Mouse (Mus musculus): ENCODE results near the gene Uhrf2. TPM values are rescaled to one million over a fixed set of nuclear protein-coding genes. Genes with fewer than 3 reads are reported as not detected.

Uhrf2 gene
- polyA plus RNA-seq, 1 experiment from 2014 or later: 85.1 TPM

DNA sequence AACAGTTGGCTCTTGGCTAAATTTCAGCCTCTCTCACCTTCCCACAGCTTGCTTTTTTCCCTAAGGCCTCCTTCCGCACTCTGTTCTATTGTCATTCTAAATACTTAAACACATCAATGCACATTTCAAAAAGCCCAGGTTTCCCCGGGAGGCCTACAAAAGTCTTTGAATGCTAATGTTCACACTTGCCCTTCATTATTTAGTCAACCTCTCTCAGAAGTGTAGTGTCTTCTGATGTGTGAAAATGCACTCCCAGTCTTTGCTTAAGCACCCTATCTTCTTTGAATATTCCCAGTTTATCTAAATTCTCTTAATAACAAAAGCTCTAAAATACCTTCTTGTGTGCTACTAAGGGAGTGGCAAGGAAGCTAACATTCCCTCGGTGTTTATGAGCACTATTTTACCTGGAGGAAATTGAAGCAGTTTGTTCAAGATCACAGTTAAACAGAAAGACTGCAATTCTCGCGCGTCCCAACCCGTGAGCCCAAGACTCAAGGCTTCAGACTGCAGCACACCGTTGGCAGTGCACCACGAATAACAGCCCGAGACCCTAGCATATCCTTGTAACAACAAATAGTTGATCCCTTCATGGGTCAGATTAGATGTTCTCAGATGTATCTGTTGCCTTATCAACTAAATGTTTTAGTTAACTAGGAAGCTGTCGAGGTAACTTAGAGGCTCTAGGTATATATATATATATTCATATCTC is 1.2 kb upstream of the Uhrf2 start:
- peaks cover 9% of the 10 kb centered on the region for H3K36me3 ChIP-seq
- H3K27me3 ChIP-seq (ENCODE audit: low read depth, poor library complexity, severe bottlenecking): no peaks in the 10 kb centered on the region
- H3K9me3 ChIP-seq (replicated peaks): no peaks in the 10 kb centered on the region
- WGBS: 29% methylated on average over 11 of the region's 11 CpGs
- peak overlapping the region; percentile 98; the same call in 1 of the 2 replicates for H3K4me3 ChIP-seq
- no peak for DNase-seq (ENCODE audit: low spot score)
- peaks cover 22% of the 10 kb centered on the region for H3K4me1 ChIP-seq
- H3K27ac ChIP-seq: peak overlapping the region; percentile 99

DNA sequence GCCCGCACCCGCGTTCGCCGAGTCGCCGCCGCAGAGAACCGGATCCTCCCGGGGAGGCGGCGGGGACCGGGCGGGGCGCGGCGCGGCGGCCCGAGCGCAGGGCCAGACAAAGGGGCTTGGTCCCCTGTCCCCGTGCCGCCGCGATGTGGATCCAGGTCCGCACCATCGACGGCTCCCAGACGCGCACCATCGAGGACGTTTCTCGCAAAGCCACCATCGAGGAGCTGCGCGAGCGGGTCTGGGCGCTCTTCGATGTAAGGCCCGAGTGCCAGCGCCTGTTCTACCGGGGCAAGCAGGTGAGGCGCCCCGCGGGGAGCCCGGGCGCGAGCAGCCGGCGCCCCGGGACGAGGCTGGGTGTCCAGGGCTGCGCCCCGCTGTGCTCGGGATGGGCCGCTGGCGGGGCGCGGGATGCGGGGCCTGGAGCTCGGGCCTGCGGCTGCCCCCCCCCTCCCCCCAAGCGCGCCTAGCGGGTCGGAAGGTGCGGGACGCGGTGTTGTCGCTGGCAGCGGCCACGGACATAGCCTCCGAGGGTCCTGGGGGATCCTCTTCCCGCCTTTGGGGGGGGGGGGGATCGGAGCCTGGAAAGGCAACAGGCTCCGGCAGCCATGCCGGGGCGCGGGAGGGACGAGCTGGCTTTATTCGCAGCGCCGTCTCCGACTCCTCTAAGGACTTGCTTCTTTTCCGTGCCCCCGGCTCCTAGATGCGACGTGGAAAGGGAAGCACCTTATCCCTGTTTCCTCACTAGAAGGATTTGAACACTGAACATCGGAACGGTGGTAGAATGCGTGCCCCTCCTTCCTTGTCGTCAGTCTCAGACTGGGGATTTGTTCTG is 539 bp downstream of the Uhrf2 start:
- under 1% methylated on average over 92 of the region's 92 CpGs for WGBS

GRCm38 (mm10) chr19:30031468-30031931 is 1.2 kb downstream of the Uhrf2 start:
- no peak for DNase-seq (ENCODE audit: low spot score)
- H3K4me1 ChIP-seq: peaks cover 22% of the 10 kb centered on the region
- no peaks in the 10 kb centered on the region for H3K27me3 ChIP-seq (ENCODE audit: low read depth, poor library complexity, severe bottlenecking)
- peak overlapping the region; percentile 99 for H3K27ac ChIP-seq
- peaks cover 10% of the 10 kb centered on the region for H3K36me3 ChIP-seq
- peak overlapping the region; percentile 98 for H3K4me3 ChIP-seq
- 8% methylated on average over 7 of the region's 7 CpGs for WGBS
- H3K9me3 ChIP-seq (replicated peaks): no peaks in the 10 kb centered on the region

More for the DNA sequence above, 539 bp downstream of the Uhrf2 start:
- H3K36me3 ChIP-seq: peaks cover 10% of the 10 kb centered on the region
- H3K4me3 ChIP-seq: peak overlapping the region; percentile 98
- H3K27ac ChIP-seq: peak overlapping the region; percentile 99
- peaks cover 22% of the 10 kb centered on the region for H3K4me1 ChIP-seq
- H3K9me3 ChIP-seq (replicated peaks): no peaks in the 10 kb centered on the region
- peak; percentile 69 for DNase-seq (ENCODE audit: low spot score)
- H3K27me3 ChIP-seq (ENCODE audit: low read depth, poor library complexity, severe bottlenecking): no peaks in the 10 kb centered on the region

DNA sequence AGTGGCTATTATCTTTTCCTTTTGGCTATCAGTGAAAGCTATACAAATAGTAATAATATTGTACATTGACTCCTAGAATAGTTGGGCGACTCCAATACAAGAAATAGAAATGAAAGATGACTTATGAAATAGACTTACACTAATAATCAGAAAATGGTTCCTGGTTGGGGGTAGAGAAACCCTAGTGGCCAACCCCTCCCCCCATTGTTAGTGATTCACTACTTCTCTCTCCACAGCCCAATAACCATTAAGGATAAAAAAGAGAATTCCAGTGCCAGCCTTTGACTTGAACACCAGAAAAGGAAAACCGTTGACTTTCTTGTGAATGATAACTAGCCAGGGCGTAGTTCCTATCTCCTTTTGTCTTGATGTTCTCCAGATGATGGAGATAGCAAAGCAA is 1.9 kb downstream of the Uhrf2 start:
- peaks cover 22% of the 10 kb centered on the region for H3K4me1 ChIP-seq
- no peaks in the 10 kb centered on the region for H3K27me3 ChIP-seq (ENCODE audit: low read depth, poor library complexity, severe bottlenecking)
- H3K9me3 ChIP-seq (replicated peaks): no peaks in the 10 kb centered on the region
- 79% methylated on average over 3 of the region's 3 CpGs for WGBS
- peak overlapping the region; percentile 99; the same call in 1 of the 2 replicates for H3K27ac ChIP-seq
- peaks cover 10% of the 10 kb centered on the region for H3K36me3 ChIP-seq
- no peak for DNase-seq (ENCODE audit: low spot score)
- H3K4me3 ChIP-seq: peak overlapping the region; percentile 98

DNA sequence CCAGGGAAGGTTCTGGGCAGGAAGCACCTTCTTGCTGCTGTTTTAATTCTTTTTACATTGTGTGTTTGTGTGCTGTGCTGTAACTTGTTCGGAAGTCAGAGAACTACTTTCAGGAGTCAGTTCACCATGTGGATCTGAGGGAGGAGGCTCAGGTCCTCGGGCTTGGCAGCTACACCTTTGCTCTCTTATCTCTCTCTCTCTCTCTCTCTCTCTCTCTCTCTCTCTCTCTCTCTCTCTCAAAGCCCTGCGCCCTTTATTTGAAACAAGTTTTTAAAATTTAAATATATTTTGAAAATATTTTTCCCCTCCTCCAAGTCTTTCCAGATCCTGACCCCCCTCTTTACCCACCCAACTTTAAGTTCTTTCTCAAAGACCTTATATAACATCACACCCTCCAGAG is 5.0 kb downstream of the Uhrf2 start:
- no peak overlapping the region for H3K27ac ChIP-seq
- 81% methylated on average over 3 of the region's 3 CpGs for WGBS
- no peak for DNase-seq (ENCODE audit: low spot score)
- peaks cover 20% of the 10 kb centered on the region for H3K36me3 ChIP-seq
- H3K4me3 ChIP-seq: no peak overlapping the region
- H3K4me1 ChIP-seq: peaks cover 15% of the 10 kb centered on the region
- H3K27me3 ChIP-seq (ENCODE audit: low read depth, poor library complexity, severe bottlenecking): no peaks in the 10 kb centered on the region
- H3K9me3 ChIP-seq (replicated peaks): no peaks in the 10 kb centered on the region

DNA sequence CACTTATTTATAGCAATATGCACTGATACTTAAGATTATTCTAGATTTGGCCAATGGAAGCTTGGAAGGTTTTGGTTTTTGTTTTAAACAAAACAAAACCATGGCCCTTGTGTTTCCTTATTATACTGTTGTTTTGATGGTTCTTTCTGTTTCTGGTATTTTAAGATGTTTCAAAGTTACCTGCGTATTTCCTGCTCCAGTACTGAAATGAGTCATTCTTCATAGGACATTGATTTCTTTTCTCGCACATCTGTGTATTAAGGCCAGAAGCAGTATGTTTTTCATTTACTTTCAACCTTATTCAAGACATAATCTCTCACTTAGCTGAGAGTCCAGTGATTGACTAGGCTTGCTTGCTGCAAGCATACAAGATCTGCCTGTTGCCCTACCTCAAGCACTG is 13.4 kb downstream of the Uhrf2 start:
- Histone ChIP-seq H3K4me3 (no peak overlapping the region), H3K36me3 (peaks cover 85% of the 10 kb centered on the region), H3K9me3 (replicated peaks) (no peaks in the 10 kb centered on the region), H3K27ac (no peak overlapping the region), H3K27me3 (ENCODE audit: low read depth, poor library complexity, severe bottlenecking) (no peaks in the 10 kb centered on the region), H3K4me1 (no peaks in the 10 kb centered on the region)
- WGBS: 95% methylated on average over 2 of the region's 2 CpGs
- DNase-seq (ENCODE audit: low spot score): no peak

DNA sequence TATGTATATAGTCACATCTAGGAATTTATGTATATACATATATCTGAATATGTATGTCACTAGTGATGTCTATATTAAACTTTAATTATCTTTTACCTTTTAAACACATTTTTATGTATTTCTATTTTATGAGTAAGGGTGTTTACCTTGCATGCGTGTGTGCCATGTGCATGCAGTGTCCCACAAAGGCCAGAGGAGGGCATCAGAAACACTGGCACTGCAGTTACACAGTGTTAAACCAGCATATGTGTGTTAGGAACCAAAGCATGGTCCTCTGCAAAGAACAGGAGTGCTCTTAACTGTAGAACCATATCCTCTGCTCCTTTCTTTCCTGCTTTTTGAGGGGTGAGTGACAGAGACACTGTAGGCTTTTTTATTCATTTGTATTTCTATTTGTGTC is 14.3 kb downstream of the Uhrf2 start:
- no peak for DNase-seq (ENCODE audit: low spot score)
- no peaks in the 10 kb centered on the region for H3K4me1 ChIP-seq
- no peak overlapping the region for H3K27ac ChIP-seq
- 98% methylated on average over 1 of the region's 1 CpGs for WGBS
- no peaks in the 10 kb centered on the region for H3K9me3 ChIP-seq (replicated peaks)
- no peak overlapping the region for H3K4me3 ChIP-seq
- H3K27me3 ChIP-seq (ENCODE audit: low read depth, poor library complexity, severe bottlenecking): no peaks in the 10 kb centered on the region
- H3K36me3 ChIP-seq: peaks cover 86% of the 10 kb centered on the region

GRCm38 (mm10) chr19:30045857-30046256 is 15.5 kb downstream of the Uhrf2 start:
- Histone ChIP-seq H3K4me3 (no peak overlapping the region), H3K27ac (no peak overlapping the region), H3K4me1 (no peaks in the 10 kb centered on the region), H3K27me3 (ENCODE audit: low read depth, poor library complexity, severe bottlenecking) (no peaks in the 10 kb centered on the region), H3K9me3 (replicated peaks) (no peaks in the 10 kb centered on the region), H3K36me3 (peaks cover 90% of the 10 kb centered on the region)
- DNase-seq (ENCODE audit: low spot score): no peak
- 69% methylated on average over 1 of the region's 1 CpGs for WGBS

GRCm38 (mm10) chr19:30050584-30050983 is 20.3 kb downstream of the Uhrf2 start:
- WGBS: 89% methylated on average over 2 of the region's 2 CpGs
- no peaks in the 10 kb centered on the region for H3K27me3 ChIP-seq (ENCODE audit: low read depth, poor library complexity, severe bottlenecking)
- peaks cover 73% of the 10 kb centered on the region for H3K36me3 ChIP-seq

GRCm38 (mm10) chr19:30051479-30051878 is 21.2 kb downstream of the Uhrf2 start:
- 89% methylated on average over 3 of the region's 3 CpGs for WGBS
- Histone ChIP-seq H3K4me1 (no peaks in the 10 kb centered on the region), H3K4me3 (no peak overlapping the region), H3K27me3 (ENCODE audit: low read depth, poor library complexity, severe bottlenecking) (no peaks in the 10 kb centered on the region), H3K27ac (no peak overlapping the region), H3K9me3 (replicated peaks) (no peaks in the 10 kb centered on the region), H3K36me3 (peaks cover 68% of the 10 kb centered on the region)
- no peak for DNase-seq (ENCODE audit: low spot score)

More at GRCm38 (mm10) chr19:30050584-30050983, 20.3 kb downstream of the Uhrf2 start:
- no peak overlapping the region for H3K27ac ChIP-seq
- no peak for DNase-seq (ENCODE audit: low spot score)
- H3K4me3 ChIP-seq: no peak overlapping the region
- H3K4me1 ChIP-seq: no peaks in the 10 kb centered on the region
- H3K9me3 ChIP-seq (replicated peaks): no peaks in the 10 kb centered on the region

DNA sequence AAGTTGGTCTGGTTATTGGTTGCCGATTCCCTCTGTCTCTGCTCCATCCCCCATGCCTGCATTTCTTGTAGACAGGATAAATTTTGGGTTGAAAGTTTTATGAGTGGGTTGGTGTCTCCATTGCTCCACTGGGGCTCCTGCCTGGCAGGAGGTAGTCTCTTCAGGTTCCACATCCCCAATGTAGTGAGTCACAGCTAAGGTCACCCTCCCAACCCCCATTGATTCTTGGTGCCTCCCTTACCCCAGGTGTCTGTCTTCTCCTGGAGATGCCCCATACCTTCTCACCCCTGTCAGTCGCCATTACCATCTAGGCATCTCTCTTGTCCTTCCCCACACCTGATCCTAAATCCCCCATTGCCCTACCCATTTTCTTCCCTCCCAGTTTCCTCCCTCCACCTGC is 23.9 kb downstream of the Uhrf2 start:
- Histone ChIP-seq H3K9me3 (replicated peaks) (no peaks in the 10 kb centered on the region), H3K4me1 (no peaks in the 10 kb centered on the region), H3K27me3 (ENCODE audit: low read depth, poor library complexity, severe bottlenecking) (no peaks in the 10 kb centered on the region), H3K4me3 (no peak overlapping the region), H3K36me3 (peaks cover 65% of the 10 kb centered on the region), H3K27ac (no peak overlapping the region)
- DNase-seq (ENCODE audit: low spot score): no peak
- 87% methylated on average over 2 of the region's 2 CpGs for WGBS

DNA sequence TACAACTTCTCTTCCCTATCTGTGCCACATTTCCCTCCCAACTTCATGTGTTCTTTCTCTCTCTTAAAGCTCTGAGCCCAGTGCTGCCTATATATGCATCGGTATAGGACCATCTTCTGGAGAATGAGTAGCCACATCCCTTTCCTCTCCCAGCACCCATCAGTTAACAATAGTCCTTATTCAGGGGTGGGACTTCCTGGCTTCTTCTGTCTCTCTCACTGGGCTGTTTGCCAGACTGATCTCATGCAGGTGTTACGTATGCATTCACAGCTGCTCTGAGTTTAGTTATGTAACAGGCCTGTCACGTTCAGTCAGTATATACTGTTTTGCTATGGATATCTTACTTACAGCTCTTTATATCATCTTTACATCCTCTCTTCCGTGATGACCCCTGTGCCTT is 35.5 kb downstream of the Uhrf2 start:
- no peak for DNase-seq (ENCODE audit: low spot score)

DNA sequence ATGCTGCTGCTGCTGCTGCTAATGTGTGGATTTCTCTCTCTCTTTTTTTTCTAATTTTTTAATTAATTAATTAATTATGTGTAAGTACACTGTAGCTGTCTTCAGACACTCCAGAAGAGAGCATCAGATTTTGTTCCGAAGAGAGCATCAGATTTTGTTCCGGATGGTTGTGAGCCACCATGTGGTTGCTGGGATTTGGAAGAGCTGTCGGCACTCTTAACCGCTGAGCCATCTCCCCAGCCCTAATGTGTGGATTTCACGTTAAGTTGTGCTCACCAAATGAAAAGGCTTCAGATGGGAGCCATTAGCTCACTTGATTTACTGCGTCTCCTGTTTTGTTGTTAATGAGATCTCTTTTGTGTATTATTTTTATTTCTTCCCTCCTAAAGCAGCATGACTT is 59.9 kb downstream of the Uhrf2 start:
- no peak overlapping the region for H3K27ac ChIP-seq
- peaks cover 2% of the 10 kb centered on the region for H3K4me1 ChIP-seq
- H3K9me3 ChIP-seq (replicated peaks): no peaks in the 10 kb centered on the region
- no peak for DNase-seq (ENCODE audit: low spot score)
- no peaks in the 10 kb centered on the region for H3K27me3 ChIP-seq (ENCODE audit: low read depth, poor library complexity, severe bottlenecking)
- H3K36me3 ChIP-seq: peaks cover 100% of the 10 kb centered on the region
- no peak overlapping the region for H3K4me3 ChIP-seq
- WGBS: 79% methylated on average over 6 of the region's 6 CpGs

More for the DNA sequence above, 35.5 kb downstream of the Uhrf2 start:
- Histone ChIP-seq H3K4me3 (no peak overlapping the region), H3K27ac (no peak overlapping the region), H3K4me1 (no peaks in the 10 kb centered on the region), H3K9me3 (replicated peaks) (no peaks in the 10 kb centered on the region), H3K36me3 (peaks cover 47% of the 10 kb centered on the region), H3K27me3 (ENCODE audit: low read depth, poor library complexity, severe bottlenecking) (no peaks in the 10 kb centered on the region)
- WGBS: 91% methylated on average over 4 of the region's 4 CpGs

All from limb, embryonic 10.5 days (tissue).